Mouse (Mus musculus): ENCODE measurements around the gene Wdr46.

GRCm38 (mm10) chr17:33909869-33910250, 30.6 kb upstream of the Wdr46 start:
- TF ChIP-seq POLR2A (IDR thresholded peaks at IDR 0.05; ENCODE audit: low read depth, low read length) (no peak), CTCF (IDR thresholded peaks at IDR 0.05; ENCODE audit: extremely low read depth, insufficient read depth, insufficient read length, insufficient replicate concordance) (no peak)
